Mouse (Mus musculus) ES-E14 (cell line): ENCODE results near the gene Lyrm2.

Experiments
- CHD2 ChIP-seq: IDR thresholded peaks from 2 replicates; pipeline ENCODE4 v1.6.1; 2014; ENCODE audit warnings: mild to moderate bottlenecking, low read depth, low read length, inconsistent platforms
- HCFC1 ChIP-seq: IDR thresholded peaks from 2 replicates; pipeline ENCODE4 v1.6.1; 2012; ENCODE audit warnings: low read length, inconsistent platforms, borderline replicate concordance; ENCODE audit not compliant: insufficient read depth
- MAFK ChIP-seq: IDR thresholded peaks from 2 replicates; pipeline ENCODE4 v1.6.1; 2014; ENCODE audit warnings: mild to moderate bottlenecking, low read depth, low read length, inconsistent platforms; ENCODE audit not compliant: insufficient read depth
- ZC3H11A ChIP-seq: IDR thresholded peaks from 2 replicates; pipeline ENCODE4 v1.6.1; 2012; ENCODE audit warnings: low read depth, mild to moderate bottlenecking, inconsistent platforms, low read length, borderline replicate concordance
- ZNF384 ChIP-seq: IDR thresholded peaks from 2 replicates; pipeline ENCODE4 v1.6.1; 2012; ENCODE audit warnings: low read depth, low read length, inconsistent platforms

DNA sequence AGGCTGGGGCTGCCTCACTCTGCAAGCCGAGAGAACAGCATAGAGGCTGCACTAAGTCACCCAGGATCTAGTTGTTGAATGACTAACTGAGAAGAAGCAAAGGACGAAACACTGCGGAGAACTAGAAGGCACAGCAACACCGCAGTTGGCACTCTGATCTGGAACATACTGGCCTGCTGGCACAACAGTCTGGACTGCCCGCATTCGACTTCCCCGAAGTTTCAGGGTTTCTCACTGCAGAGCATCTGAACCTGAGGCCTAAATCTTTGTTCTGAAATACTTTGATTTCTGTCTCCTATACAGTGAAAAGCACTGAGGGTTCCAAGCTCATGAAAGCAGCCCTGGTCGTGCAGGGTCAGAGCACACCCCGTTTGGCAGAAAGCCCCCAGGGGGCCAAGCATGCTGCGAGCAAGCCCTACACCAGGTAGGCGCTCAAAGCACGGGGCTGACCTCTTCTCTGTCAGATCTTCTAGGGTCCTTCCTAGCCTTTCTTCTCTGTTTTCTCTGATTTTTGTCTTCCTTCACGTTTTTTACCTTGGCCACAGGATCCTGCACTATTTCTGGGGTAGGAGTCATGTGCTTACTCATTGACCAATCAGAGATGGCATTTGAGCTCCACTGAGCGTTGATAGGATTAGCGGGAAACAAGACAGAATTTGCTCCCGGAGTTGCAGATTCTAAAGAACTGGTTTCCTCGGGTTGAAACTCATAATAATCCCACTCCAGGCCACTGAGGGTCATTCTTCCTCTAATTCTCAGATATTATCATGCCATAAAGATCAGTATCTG lies 33.6 kb downstream of the Lyrm2 start:
- TF ChIP-seq MAFK = no peak
- TF ChIP-seq CHD2 = 0 out of 2 replicates have a peak, but pooled peaks have one; percentile 37
- no peak for TF ChIP-seq ZC3H11A
- TF ChIP-seq HCFC1 = no peak
- no peak for TF ChIP-seq ZNF384
